Mouse (Mus musculus): ENCODE data around the gene Dlgap1.

DNA sequence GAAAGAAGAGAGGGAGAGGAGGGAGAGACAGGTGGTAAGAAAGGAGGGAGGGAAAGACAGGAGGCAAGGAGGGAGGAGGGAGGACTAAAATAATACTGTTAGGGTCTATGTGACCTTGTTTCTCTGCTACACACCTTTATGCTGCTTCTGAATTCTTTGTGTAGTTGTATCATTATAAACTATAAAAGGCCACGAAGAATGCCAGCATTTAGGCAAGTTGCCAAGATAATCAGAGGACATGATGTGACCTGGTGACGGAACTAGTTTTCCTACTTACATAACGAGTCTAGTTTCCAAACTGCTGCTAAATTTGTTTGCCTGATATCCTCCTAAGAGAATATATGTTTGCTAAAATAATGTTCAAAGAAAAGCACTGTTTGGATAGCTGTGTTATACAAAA is 254.0 kb downstream of the Dlgap1 start:
- TF ChIP-seq CTCF (IDR thresholded peaks at IDR 0.05; ENCODE audit: low read depth) (no peak), EP300 (IDR thresholded peaks at IDR 0.05; ENCODE audit: low read depth) (no peak)
